Mouse (Mus musculus): ENCODE results near the gene Unc93a. TPM values are rescaled to one million over a fixed set of nuclear protein-coding genes. Genes with fewer than 3 reads are reported as not detected.
"Not testable (repeated sequence)": the region's sequence is repeated elsewhere in the genome, so short reads cannot be mapped to it uniquely, and the experiment has no call there.

The Unc93a gene
- polyA plus RNA-seq, 1 experiment from 2014 or later: 0.05 TPM

DNA sequence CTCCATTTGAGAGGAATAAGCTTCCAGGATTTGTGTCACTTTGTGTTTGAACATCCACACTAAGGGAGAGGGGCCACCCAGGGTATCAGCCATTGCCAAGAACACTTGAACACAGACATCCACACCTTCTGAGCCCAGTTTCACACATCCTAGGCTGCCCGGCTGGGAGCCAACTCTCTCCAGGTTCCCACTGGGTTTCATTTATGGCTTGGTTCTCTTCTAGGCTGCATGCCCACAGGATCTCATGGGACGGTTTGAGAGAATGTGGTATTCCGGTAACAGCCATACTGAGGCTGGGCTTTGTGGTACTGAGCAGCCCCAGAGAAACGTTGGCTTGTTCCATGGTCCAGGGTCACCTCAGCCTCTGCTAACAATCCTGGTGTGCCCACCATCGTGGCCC lies 25.0 kb downstream of the Unc93a start:
- not testable (repeated sequence) for ATAC-seq (ENCODE audit: low FRiP score, low TSS enrichment); H3K9me3 ChIP-seq (ENCODE audit: control insufficient read depth, low read length); H3K9ac ChIP-seq (ENCODE audit: low read length); H3K27ac ChIP-seq (replicated peaks); DNase-seq (ENCODE audit: low spot score); H3K4me1 ChIP-seq (replicated peaks; ENCODE audit: control insufficient read depth, insufficient read depth); H3K4me2 ChIP-seq (replicated peaks; ENCODE audit: low read depth); H3K36me3 ChIP-seq (ENCODE audit: control insufficient read depth, insufficient read depth, low read length); H3K27me3 ChIP-seq (ENCODE audit: control insufficient read depth, insufficient read depth, low read length); H3K4me3 ChIP-seq (ENCODE audit: low read depth, low read length)
- WGBS: 77% methylated on average over 4 of the region's 5 CpGs

DNA sequence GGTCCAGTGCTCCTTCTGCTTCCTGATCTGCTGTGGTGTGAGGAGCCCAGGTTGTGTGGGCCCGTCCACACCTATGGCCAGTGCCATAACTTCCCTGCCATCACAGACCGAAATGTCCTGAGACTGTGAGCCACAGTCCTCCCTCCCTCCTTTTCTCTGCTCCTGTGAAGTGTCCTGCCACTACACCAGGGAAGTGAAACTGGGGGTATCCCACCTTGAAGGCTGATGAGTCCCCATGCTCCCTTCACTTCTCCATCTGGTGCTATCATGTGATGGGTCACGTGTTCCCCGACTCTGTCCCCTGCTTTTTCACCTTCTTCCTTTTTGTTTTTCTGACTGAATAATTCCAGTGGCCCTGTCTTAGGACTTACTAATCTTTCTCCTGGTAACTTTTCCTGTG lies 38.6 kb downstream of the Unc93a start:
- DNase-seq (ENCODE audit: low spot score); H3K4me3 ChIP-seq (ENCODE audit: low read depth, low read length); H3K9ac ChIP-seq (ENCODE audit: low read length); H3K27me3 ChIP-seq (ENCODE audit: control insufficient read depth, insufficient read depth, low read length); H3K4me1 ChIP-seq (replicated peaks; ENCODE audit: control insufficient read depth, insufficient read depth); H3K9me3 ChIP-seq (ENCODE audit: control insufficient read depth, low read length); H3K27ac ChIP-seq (replicated peaks); H3K36me3 ChIP-seq (ENCODE audit: control insufficient read depth, insufficient read depth, low read length); ATAC-seq (ENCODE audit: low FRiP score, low TSS enrichment); H3K4me2 ChIP-seq (replicated peaks; ENCODE audit: low read depth): not testable (repeated sequence)
- WGBS: 100% methylated on average over 2 of the region's 4 CpGs

- 60% methylated on average over 5 of the region's 8 CpGs for WGBS
- H3K4me3 ChIP-seq (ENCODE audit: low read depth, low read length); DNase-seq (ENCODE audit: low spot score); H3K9me3 ChIP-seq (ENCODE audit: control insufficient read depth, low read length); H3K4me1 ChIP-seq (replicated peaks; ENCODE audit: control insufficient read depth, insufficient read depth); H3K4me2 ChIP-seq (replicated peaks; ENCODE audit: low read depth); H3K27ac ChIP-seq (replicated peaks); H3K36me3 ChIP-seq (ENCODE audit: control insufficient read depth, insufficient read depth, low read length); ATAC-seq (ENCODE audit: low FRiP score, low TSS enrichment); H3K27me3 ChIP-seq (ENCODE audit: control insufficient read depth, insufficient read depth, low read length); H3K9ac ChIP-seq (ENCODE audit: low read length): not testable (repeated sequence)
Measured at GRCm38 (mm10) chr17:13092100-13092764, 39.4 kb downstream of the Unc93a start.

GRCm38 (mm10) chr17:13091510-13091909 lies 40.1 kb downstream of the Unc93a start:
- H3K4me1 ChIP-seq (replicated peaks; ENCODE audit: control insufficient read depth, insufficient read depth); DNase-seq (ENCODE audit: low spot score); H3K4me3 ChIP-seq (ENCODE audit: low read depth, low read length); H3K27ac ChIP-seq (replicated peaks); H3K9ac ChIP-seq (ENCODE audit: low read length); H3K27me3 ChIP-seq (ENCODE audit: control insufficient read depth, insufficient read depth, low read length); H3K9me3 ChIP-seq (ENCODE audit: control insufficient read depth, low read length); H3K36me3 ChIP-seq (ENCODE audit: control insufficient read depth, insufficient read depth, low read length); H3K4me2 ChIP-seq (replicated peaks; ENCODE audit: low read depth); ATAC-seq (ENCODE audit: low FRiP score, low TSS enrichment): not testable (repeated sequence)
- WGBS: no CpG with 5 or more reads among the region's 1 CpGs

GRCm38 (mm10) chr17:13069227-13069626 lies 62.4 kb downstream of the Unc93a start:
- H3K4me1 ChIP-seq (replicated peaks; ENCODE audit: control insufficient read depth, insufficient read depth); H3K27ac ChIP-seq (replicated peaks); H3K27me3 ChIP-seq (ENCODE audit: control insufficient read depth, insufficient read depth, low read length); H3K9me3 ChIP-seq (ENCODE audit: control insufficient read depth, low read length); H3K4me2 ChIP-seq (replicated peaks; ENCODE audit: low read depth); H3K4me3 ChIP-seq (ENCODE audit: low read depth, low read length); DNase-seq (ENCODE audit: low spot score); H3K36me3 ChIP-seq (ENCODE audit: control insufficient read depth, insufficient read depth, low read length); ATAC-seq (ENCODE audit: low FRiP score, low TSS enrichment); H3K9ac ChIP-seq (ENCODE audit: low read length): not testable (repeated sequence)
- WGBS: 68% methylated on average over 3 of the region's 5 CpGs

GRCm38 (mm10) chr17:13067864-13068385 lies 63.7 kb downstream of the Unc93a start:
- H3K4me3 ChIP-seq (ENCODE audit: low read depth, low read length); H3K27ac ChIP-seq (replicated peaks); H3K27me3 ChIP-seq (ENCODE audit: control insufficient read depth, insufficient read depth, low read length); H3K4me1 ChIP-seq (replicated peaks; ENCODE audit: control insufficient read depth, insufficient read depth); H3K4me2 ChIP-seq (replicated peaks; ENCODE audit: low read depth); H3K9ac ChIP-seq (ENCODE audit: low read length); H3K36me3 ChIP-seq (ENCODE audit: control insufficient read depth, insufficient read depth, low read length); DNase-seq (ENCODE audit: low spot score); H3K9me3 ChIP-seq (ENCODE audit: control insufficient read depth, low read length): not testable (repeated sequence)
- ATAC-seq (ENCODE audit: low FRiP score, low TSS enrichment): peak; percentile 42; the same call in 1 of the 2 replicates
- WGBS: 100% methylated on average over 1 of the region's 4 CpGs

DNA sequence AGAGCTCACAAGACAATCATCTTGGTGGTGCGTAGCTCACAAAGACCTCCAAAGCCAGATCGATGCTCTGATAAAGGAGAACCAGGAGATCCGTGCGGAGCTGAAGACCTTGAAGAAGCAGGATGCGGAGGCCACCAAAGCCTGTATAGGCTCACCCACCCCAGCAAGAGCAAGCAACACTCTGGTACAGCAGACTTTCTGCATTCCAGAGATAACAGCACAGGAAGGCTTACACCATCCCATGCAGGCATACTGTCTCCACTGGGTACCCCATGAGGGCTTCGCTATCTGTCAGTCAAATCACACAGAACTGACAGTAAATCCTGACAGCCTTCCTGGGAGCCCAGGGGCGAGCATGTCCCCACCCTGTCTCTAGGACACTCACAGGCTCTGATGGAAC lies 68.7 kb downstream of the Unc93a start:
- H3K9me3 ChIP-seq (ENCODE audit: control insufficient read depth, low read length); H3K9ac ChIP-seq (ENCODE audit: low read length); H3K36me3 ChIP-seq (ENCODE audit: control insufficient read depth, insufficient read depth, low read length); H3K27ac ChIP-seq (replicated peaks); H3K4me3 ChIP-seq (ENCODE audit: low read depth, low read length); H3K27me3 ChIP-seq (ENCODE audit: control insufficient read depth, insufficient read depth, low read length); DNase-seq (ENCODE audit: low spot score); H3K4me1 ChIP-seq (replicated peaks; ENCODE audit: control insufficient read depth, insufficient read depth); H3K4me2 ChIP-seq (replicated peaks; ENCODE audit: low read depth); ATAC-seq (ENCODE audit: low FRiP score, low TSS enrichment): not testable (repeated sequence)
- WGBS: 90% methylated on average over 2 of the region's 7 CpGs

DNA sequence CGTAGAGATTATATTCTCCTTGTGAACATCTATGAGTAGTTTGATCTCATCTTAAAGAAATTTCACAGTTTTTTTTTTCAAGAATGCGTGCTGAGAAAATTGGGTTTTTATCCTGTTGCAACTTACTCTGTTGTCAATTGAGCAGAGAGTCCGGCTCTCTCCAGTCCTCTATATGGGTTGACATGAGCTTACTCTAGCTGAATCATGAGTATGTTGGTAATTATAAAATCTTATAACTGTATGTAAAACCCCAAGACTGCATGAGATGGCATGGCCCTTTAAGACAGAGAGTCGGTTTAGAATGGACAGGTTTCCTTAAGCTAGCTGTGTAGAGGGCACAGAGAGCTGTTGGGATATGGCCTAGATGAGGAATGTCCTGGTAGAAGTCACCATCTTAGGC lies 70.8 kb downstream of the Unc93a start, which contains the start of gene Tcp10b:
Gene Tcp10b (plus strand): TSS at position 301 of the 400 bp plus-strand sequence.
- H3K9ac ChIP-seq (ENCODE audit: low read length); H3K4me3 ChIP-seq (ENCODE audit: low read depth, low read length); H3K36me3 ChIP-seq (ENCODE audit: control insufficient read depth, insufficient read depth, low read length); H3K4me2 ChIP-seq (replicated peaks; ENCODE audit: low read depth); H3K27me3 ChIP-seq (ENCODE audit: control insufficient read depth, insufficient read depth, low read length); DNase-seq (ENCODE audit: low spot score); H3K27ac ChIP-seq (replicated peaks); ATAC-seq (ENCODE audit: low FRiP score, low TSS enrichment); H3K9me3 ChIP-seq (ENCODE audit: control insufficient read depth, low read length); H3K4me1 ChIP-seq (replicated peaks; ENCODE audit: control insufficient read depth, insufficient read depth): not testable (repeated sequence)
- 87% methylated on average over 4 of the region's 4 CpGs for WGBS

Measured in stomach, postnatal 0 days (tissue).